Mouse (Mus musculus): ENCODE measurements around the gene Gm1123.

Gm1123 gene

DNA sequence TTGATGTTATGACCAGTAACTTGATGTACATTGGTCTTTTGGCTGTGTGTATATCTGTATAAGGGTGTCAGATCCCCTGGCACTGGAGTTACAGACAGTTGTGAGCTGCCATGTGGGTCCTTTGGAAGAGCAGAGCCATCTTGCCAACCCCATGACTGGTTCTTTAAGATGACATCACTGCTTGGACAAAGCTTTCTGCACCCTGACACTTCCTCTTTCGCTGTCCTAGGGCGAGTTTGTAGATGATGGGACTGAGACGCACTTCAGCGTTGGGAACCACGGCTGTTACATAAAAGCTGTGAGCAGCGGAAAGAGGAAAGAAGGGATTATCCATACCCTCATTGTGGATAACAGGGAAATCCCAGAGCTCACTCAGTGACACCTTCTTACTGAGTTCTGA is 34.2 kb downstream of the Gm1123 start:
- no peak for DNase-seq (ENCODE audit: low spot score in 2 of 2)

DNA sequence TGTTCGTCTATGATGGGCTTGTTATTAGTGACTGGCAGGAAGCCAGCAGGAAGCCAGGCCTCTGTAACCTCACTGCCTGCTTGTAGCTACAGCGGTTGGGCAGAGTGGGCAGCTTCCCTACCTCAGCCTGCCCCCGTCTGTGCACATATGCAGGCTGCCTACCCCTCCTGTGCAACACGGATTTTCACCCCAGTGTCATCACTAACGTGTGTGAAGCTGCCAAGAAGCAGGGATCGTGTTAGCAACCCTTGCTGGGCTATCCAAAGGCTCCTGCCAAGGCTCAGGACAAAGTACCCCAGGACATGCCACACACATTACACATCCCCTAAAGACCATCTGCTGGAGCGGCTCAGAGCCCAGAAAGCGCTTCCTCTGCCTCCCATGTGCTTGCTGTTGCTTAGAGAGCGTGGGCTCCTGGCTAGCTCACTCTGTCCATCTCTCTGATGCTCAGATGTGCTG is 35.6 kb downstream of the Gm1123 start:
- DNase-seq (ENCODE audit: low spot score in 2 of 2) = no peak

DNA sequence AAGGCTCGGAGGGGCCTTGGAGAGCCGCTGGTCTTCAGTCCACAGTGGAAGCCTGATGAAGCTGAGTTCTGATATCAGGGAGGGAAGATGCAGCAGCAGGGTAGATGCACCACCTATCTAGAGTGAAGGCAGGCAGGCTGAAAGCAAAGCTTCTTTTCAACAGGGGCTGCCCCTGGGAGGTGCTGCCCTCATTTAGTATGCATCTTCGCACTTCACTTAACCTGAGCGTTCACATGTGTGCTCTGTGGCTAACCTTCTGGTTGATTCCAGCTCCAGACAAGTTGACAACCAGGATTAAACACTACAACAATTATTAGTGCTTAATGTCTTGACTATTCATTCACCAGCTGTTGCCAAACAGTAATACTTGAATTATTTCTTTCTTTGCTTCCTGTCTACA is 41.4 kb downstream of the Gm1123 start:
- DNase-seq (ENCODE audit: low spot score in 2 of 2) = no peak

DNA sequence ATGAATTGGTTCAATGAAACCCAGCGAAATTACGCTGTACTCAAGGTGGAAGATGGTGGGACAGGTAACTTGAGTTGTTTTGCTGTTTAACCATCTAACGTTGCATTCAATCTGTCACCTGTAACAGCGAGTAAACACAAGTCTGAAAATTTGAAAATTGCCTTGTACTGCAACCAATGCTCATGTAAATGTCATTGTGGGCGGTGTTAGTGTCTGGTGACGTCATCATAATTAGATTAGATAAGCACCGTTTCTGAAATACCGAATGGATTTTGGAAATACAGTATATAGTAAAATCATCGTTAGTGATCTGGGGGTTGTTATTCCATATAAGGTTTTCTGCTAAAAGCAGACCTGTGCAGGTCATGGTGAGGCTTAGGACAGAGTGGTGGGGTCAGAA is 48.4 kb downstream of the Gm1123 start:
- DNase-seq (ENCODE audit: low spot score in 2 of 2) = no peak

DNA sequence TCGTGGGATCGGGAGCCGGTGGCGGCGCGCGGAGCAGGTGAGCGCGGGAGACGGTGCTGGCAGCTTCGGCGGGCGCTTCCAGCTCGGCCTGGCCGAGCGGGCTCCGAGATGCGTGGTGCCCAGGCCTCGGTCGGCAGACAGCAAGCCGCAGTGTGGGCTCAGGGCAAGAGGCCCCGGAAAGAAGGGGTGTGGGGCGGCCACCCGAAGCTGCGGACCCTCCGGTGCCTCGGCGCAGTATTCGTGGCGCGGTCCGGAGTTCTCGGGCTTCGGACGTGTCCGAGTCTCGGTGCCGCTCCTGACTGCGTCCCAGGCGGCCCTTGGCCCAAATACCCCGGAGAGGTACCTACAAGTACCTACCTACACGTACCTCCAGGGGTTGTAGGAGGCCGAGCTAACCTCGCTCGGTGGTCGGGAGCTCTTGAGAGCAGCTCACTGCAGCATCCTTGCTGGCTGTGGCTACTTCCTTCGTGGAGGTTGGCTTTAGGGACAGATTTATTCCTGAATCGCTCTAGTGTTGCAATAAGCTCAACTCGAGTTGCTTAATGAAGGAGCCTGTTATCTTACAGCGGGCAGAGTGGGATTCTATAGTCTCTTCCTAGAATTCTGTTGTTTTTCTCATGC is 48.9 kb downstream of the Gm1123 start:
- DNase-seq (ENCODE audit: low spot score in 2 of 2) = no peak

DNA sequence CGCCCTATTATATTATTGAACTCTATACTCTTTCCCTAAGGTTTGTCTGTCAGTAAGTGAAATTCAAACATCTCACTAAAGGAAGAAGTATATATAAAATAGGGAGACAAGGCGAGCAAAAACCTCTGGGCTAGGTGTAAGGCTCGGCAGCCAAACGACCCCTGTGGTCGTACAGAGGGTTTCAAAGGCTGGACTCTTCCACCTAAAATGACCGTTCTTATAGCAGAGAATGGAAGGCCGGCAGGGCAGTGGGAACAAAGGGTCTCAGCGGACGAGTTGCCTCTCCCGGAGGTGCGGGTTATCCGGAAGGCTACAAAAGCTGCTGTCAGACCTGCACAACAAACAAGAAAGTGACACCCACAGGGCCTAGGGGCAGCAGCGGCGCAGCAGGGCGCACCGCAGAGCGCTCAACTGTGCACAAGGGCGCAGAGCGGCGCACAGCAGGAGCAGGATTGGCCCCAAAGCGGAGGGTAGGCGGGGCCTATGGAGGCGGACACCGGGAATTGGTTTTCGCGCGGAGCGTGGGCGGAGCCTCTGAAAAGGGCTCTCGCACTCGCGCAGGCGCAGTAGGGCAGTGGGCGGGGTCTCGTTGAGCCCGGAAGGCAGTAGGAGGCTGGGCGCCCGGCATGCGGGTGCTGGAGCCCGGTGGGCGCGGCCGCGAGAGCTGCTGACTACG is 49.6 kb downstream of the Gm1123 start, which contains the start of gene Faim:
Gene Faim (plus strand): TSS at position 574 of the 676 bp plus-strand sequence.
- peak; percentile 99 to 100 for DNase-seq (ENCODE audit: low spot score in 2 of 2)

DNA sequence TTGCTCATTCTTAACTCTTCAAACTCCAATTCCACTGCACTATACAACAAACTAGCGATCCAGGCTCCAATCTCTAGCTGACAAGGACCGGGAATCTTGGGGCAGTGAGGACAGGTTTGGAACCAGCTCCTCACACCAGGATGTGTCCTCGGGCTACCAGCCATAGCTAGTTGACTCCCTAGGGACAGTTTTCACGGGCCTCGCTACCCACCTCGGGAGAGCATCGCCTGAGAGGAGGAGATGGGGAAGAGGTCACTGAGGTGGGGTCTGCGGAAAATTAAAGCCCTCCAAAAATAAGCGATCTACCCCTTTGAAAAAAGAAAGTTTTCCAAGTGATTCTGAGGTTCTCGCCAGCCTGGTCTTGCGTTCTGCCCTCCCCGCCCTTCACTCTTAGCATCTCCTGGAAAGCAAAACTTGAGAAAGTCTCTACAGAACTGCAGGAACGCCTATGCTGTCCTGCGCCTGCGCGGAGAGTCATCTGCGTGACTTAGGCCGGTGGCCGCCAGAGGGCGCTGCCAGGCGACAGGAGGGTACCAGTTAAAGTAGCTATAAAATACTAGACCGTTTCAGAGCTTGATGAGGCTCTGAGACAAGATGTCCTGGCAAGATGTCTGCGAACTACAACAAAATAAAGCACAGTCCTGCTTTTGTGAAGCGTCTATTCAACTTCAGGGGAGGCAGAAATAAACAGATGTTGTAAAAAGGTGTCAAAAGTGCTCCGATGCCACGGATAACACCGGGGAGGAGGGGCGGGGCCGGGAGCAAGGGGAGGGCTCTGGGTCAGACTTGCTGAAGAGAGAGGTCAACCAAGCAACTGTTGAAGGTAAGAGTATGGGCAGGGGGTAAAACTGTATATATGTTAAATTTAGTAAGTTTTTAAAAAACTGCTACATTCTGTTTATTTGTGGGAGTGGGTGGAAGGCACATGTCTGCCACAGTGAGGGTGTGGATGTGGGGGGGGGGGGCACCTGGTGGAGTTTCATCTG is 55.8 kb downstream of the Gm1123 start:
- DNase-seq (ENCODE audit: low spot score in 2 of 2) = peak; percentile 71 to 85

DNA sequence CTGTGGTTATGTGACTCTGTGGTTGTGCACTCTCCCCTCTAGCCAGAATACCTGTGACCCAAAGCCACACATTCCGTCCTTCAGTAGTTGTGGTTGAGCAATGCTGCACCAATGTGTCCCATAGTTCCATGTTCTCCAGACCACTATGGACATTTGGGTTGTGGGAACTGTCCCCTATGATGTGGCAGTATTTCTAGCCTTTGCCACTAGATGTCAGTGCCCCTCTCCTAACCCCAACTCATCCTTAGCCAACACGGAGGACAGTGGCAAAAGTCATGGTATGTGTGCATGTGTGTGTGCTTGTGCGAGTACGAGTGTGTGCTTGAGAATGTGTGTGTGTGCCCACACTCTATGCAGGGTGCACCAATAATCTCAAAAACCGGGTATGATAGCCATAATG is 59.0 kb downstream of the Gm1123 start:
- DNase-seq (ENCODE audit: low spot score in 2 of 2) = no peak

DNA sequence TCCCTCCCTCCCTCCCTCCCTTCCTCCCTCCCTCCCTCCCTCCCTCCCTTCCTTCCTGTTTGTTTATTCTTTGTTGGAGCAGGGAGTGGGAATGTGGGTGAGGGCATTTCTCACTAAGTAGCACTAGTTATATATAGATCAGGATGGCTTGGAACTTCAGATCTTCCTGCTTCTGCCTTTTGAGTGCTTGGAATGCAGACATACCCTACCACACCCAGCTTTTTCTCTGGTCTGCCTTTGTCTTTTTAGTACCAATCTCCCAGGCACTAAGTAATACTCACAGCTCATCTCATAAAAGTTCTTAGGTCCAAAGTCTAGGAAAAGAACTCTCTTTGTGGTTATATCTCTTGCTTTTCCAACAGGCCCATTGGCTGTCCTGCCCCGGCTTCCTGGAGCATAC is 59.4 kb downstream of the Gm1123 start:
- no peak for DNase-seq (ENCODE audit: low spot score in 2 of 2)

DNA sequence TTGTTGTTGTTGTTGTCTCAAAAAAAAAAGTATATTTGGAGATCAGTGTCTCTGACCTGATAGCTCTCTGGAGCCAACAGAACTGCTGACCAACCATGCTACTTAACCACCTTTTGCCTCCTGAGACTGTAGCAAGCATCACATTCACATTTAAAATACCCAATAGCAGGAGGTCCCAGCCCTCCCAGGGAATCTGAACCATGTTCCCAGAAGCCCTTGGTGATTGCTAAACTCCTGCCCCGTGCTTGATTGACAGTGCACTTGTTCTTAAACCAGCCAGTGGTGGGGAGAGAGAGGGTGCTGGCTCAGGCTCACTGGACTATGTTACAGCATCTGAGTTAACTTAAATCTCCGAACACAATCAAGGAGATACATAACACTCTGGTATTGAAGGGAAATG is 60.6 kb downstream of the Gm1123 start:
- DNase-seq (ENCODE audit: low spot score in 2 of 2) = no peak

DNA sequence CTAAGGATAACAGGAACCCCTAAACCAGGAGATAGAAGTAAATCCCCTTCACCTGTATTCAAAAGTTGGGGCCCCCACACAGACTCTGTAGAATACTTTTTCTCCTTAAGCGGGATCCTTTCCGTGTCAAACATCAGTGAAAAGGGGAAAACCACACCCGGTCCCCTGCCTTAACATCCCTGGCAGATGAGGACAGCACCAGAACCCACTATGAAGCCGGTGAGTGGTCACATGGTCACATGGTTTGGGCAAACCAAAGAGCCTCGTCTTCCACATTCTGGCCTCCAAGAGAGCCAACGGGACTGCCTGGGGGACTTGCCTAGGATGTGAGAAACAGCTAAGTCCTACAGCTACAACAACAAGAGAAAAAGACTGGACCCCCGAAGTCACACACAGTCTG is 62.0 kb downstream of the Gm1123 start:
- no peak for DNase-seq (ENCODE audit: low spot score in 2 of 2)

DNA sequence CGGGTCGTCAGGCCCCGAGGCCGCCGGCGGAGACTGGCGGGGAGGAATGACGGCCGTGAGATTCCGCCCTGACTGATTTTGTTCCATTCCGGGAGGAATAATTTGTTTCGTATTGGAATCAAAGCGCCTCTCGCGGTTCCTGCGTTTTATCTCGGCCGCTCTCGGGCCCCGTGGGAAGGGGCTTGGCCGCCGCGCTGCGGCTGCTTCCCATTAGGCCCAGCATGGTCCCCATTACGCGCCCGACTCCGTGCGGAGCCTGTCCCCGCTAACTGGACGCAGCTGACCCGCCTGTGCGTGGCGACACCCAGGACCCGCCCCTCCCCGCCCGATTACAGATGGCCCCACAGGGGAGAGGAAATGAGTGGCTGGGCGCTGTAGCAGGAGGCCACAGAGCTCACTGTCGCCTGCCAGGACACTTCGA is 62.4 kb downstream of the Gm1123 start:
- DNase-seq (ENCODE audit: low spot score in 2 of 2) = no peak

DNA sequence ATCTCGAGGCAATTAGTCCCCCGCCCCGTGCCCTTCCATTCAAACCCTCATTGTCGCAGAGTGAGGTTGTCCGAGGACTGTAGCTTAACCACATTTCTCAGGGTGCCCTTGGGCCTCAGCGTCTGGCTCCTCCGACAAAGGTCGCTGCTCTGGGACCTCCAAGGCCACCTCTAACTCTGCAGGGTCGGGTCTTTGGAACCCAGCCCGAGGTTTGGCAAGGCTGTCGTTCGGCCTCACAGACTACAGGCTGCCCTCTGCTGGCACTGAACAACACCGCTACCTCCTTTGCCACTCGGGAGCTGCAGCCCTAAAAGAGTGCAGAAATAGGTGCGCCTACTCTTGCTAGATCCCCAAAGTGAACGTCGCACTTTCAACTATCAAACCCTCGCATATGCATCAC is 70.4 kb downstream of the Gm1123 start:
- DNase-seq (ENCODE audit: low spot score in 2 of 2) = no peak

DNA sequence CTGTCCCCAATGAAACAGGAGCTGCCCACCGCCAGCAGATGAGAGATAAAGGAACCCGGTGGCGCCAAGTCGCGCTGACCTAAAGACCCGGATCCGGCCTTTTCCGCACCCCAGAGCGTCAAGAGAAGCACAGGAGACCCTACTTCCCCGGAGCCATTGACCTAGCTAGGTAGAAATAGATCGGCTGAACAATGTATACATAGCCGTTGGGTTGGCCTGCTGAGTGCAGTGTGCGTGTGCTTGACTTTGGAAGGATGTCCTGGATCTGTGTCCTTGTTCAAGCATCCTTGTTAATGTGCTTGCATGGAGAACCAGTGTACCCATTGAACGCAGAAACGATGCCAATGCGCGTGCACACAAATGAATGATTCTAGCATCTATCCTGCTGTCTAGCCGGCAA is 71.9 kb downstream of the Gm1123 start:
- DNase-seq (ENCODE audit: low spot score in 2 of 2) = no peak

DNA sequence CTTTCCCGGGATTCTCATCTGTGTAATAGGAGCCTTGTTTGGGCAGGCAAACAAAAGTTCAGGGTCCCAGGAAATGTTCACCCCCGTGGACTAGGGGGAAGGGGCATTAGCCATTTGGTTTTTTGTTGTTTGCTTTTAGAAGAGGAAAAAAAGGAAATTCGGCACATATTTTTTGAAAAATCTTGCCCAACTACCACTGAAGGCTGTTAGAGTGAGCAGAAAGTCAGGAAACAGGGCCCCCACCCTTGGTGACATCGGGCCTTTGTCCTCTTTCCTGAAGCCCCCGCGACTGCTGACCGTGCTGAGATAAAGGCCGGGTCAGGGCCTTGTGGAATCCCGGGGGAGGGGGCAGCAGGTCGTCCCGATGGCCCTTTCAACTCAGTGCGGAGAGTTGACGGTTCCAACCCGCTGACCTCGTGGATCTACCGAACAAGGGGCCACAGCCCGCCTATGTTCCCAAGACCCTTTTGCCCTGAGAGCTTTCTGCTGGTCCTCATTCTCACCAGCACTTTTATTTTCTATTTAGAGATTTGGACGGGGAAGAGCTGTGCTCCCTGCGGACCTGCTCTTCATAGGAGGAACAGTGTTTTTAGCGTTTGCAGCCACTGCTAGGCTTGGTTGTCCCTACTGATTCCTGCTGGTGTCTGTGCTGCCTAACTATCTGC is 72.9 kb downstream of the Gm1123 start:
- DNase-seq (ENCODE audit: low spot score in 2 of 2) = no peak

DNA sequence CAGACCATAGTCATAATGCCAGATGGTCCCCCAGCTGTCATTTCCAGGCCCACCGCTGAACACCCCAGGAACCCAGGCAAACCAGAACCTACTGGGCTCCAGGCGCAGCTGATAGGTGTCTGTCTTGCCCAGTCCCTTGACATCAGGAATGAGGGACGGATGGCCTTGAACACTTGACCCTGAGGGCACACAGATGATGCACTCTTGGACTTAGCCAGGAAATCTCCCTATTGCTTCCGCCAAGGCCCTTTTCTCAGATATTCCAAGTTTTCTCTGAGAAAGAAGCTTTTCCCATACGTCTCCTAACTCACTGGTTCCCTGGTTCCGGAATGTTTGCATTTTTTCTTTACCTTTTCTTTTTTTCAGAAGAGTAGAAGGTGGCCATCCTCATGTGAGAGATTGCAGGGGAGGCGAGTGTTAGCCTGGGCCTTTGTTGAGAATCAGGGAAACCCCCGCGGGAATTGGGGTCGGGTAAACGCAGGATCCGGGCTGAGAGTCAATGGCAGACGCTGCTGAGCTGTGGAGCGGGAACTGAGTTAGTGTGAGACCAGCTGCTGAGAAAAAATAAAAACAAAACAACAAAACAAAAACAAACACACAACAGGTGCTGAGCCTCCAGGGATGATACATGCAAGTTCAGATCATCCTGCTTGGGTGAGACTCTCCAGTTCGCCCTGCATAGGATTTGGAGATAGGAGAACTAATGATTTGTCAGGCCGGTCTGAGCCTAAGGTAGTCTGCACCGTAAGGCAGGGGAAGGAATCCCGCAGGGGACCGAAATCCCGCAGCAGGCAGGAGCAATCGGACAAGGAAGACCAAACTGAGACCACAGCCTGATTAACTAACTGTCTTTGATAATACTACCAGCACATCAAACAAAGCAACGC is 73.7 kb downstream of the Gm1123 start:
- no peak for DNase-seq (ENCODE audit: low spot score in 2 of 2)

DNA sequence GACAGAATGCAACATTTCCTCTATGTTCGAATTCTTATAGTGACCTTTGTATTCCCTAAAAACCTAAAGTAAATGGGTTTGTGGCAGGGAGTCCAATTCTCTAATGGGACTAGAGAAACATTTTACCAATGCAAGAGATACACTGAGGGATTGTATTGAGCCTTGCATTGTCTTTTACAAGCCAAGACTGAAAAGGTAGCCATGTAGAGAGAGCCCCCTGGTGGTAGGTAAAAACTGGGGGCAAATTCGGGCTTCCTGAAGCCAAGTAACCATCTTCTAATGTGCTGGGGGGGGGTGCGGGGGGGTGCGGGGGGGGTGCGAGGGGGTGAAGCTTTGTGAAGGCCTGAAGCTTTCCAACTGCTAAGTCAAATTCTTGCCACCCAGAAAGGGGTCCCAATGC is 75.2 kb downstream of the Gm1123 start:
- DNase-seq (ENCODE audit: low spot score in 2 of 2) = no peak

DNA sequence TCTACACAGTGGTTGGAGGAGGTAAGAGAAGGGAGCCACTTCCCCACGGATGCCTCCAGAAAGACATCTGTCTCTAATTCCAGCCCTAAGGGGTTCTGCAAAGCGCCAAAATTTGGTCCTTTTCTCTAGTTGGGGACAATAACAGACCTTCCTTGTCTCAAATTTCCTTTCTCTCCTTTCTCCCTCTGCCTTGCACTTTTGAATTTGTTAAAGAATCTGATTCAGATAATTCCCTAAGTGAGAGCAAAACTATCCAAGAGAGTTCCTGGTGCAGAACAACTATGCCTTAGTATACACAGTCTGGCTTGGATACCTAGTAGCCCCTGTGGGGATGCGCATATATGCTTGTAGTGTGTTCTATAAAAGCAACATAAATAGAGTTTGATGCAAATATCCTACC is 75.7 kb downstream of the Gm1123 start:
- DNase-seq (ENCODE audit: low spot score in 2 of 2) = no peak

DNA sequence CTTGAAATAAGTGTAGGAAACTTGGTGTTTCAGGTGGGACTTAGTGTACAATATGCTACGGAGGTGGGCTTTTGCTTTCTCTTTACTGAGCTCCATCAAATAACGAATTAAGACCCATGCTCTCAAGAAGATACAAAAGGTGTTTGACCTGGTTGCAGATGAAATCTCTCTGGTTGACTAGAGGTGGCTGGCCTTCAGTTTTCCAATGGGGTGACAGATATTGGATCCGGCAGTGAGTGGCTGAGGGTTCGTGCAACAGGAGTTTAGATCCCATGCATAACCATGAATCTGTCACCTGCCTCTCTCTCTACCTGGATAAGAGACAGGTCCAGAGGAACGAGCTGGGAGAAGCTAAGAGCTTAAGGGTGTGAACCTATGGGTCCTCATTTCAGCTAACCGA is 76.9 kb downstream of the Gm1123 start:
- DNase-seq (ENCODE audit: low spot score in 2 of 2) = no peak

DNA sequence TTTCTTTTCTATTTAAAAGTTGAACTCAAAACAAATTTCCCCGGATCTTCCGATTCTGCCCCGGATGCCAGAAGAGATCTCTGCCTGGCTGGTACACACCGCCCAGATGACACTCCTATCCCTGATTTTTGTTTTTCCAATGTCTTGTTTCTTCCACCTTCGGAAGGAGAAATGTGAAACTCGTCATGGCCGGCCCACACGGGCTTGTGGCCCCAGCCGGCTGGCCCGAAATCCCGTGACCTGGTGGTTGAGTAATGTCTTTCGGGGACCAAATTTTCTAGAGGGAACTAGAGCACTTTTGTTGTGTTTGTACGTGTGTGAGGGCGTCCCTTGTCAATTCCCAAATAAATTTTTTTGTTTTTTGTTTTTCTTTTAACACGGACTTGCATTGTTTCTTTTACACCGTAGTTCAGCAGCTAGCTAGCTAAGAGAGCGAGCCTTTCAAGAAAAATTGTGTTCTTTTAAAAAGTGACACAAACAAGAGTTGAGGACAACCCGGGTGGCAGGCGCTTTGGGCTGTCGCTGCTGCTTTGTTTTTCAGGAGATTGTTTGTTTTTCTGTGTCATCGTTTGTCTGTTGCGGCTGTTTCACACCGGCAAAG is 77.7 kb downstream of the Gm1123 start:
- no peak for DNase-seq (ENCODE audit: low spot score in 2 of 2)
